Mouse (Mus musculus) brain, adult 10 weeks (tissue): Measurements from ENCODE around the gene Slx1b. TPM values are rescaled to one million over a fixed set of nuclear protein-coding genes. Genes with fewer than 3 reads are reported as not detected.

Experiments
- polyA plus RNA-seq: library from polyadenylated mRNA; stranded (reverse); fragments of 350-450 nt; fragmentation: Illumina TruSeq; extraction: RNeasy Lipid Tissue Mini Kit (QIAGEN cat#74804); gene quantifications from one replicate; pipeline ENCODE4 v1.2.3, GENCODE M21; 2015; ENCODE audit warnings: low read depth, low replicate concordance

Gene Slx1b
- 14.6 TPM for polyA plus RNA-seq

GRCm38 (mm10) chr7:126695631-126696207 lies at the start of gene Slx1b:
Gene Slx1b, minus strand, starts transcription at chr7:126695784.

GRCm38 (mm10) chr7:126707442-126708174 lies 12.0 kb upstream of the Slx1b start, which contains the start of gene Coro1a:
Gene Coro1a, minus strand, starts transcription at chr7:126707787.

GRCm38 (mm10) chr7:126695210-126695611 lies 373 bp downstream of the Slx1b start, which contains the start of gene Bola2:
Gene Bola2, plus strand, starts transcription at chr7:126695401.

GRCm38 (mm10) chr7:126676207-126676606 lies 19.4 kb downstream of the Slx1b start, which contains the start of gene Sult1a1:
Gene Sult1a1, minus strand, starts transcription at chr7:126676432.

GRCm38 (mm10) chr7:126649231-126650051 lies 46.1 kb downstream of the Slx1b start, which contains the start of gene Sgf29:
Gene Sgf29, plus strand, starts transcription at chr7:126649309.

Other genes starting within 250 kb of the Slx1b start
- gene Atp2a1, start 232.7 kb downstream of the Slx1b start, polyA plus RNA-seq, result 3.4 TPM
- 59.1 TPM for gene Sh2b1, start 220.4 kb downstream of the Slx1b start, polyA plus RNA-seq
- gene Tufm, start 208.4 kb downstream of the Slx1b start, polyA plus RNA-seq, result 89.6 TPM
- gene Atxn2l, start 192.3 kb downstream of the Slx1b start, polyA plus RNA-seq, result 90.7 TPM
- 135 TPM for gene Eif3c, start 129.4 kb downstream of the Slx1b start, polyA plus RNA-seq
- 0.80 TPM for gene Apobr, start 110.8 kb downstream of the Slx1b start, polyA plus RNA-seq
- gene Cln3, start 110.0 kb downstream of the Slx1b start, polyA plus RNA-seq, result 21.6 TPM
- gene Il27, start 100.8 kb downstream of the Slx1b start, polyA plus RNA-seq, result not detected
- 19.3 TPM for gene Nupr1, start 64.9 kb downstream of the Slx1b start, polyA plus RNA-seq
- 22.6 TPM for gene Sgf29, start 46.5 kb downstream of the Slx1b start, polyA plus RNA-seq
- 21.5 TPM for gene Sult1a1, start 19.4 kb downstream of the Slx1b start, polyA plus RNA-seq
- gene Bola2, start 383 bp downstream of the Slx1b start, polyA plus RNA-seq, result 64.2 TPM
- 136 TPM for gene Coro1a, start 12.0 kb upstream of the Slx1b start, polyA plus RNA-seq
- gene Mapk3, start 63.8 kb upstream of the Slx1b start, polyA plus RNA-seq, result 169 TPM
- gene Gdpd3, start 70.5 kb upstream of the Slx1b start, polyA plus RNA-seq, result 2.1 TPM
- gene Ypel3, start 81.2 kb upstream of the Slx1b start, polyA plus RNA-seq, result 387 TPM
- gene Tbx6, start 85.7 kb upstream of the Slx1b start, polyA plus RNA-seq, result 1.5 TPM
- gene Ppp4c, start 96.7 kb upstream of the Slx1b start, polyA plus RNA-seq, result 61.6 TPM
- 55.7 TPM for gene Fam57b, start 101.9 kb upstream of the Slx1b start, polyA plus RNA-seq
- gene 4930451I11Rik, start 135.9 kb upstream of the Slx1b start, polyA plus RNA-seq, result not detected
- gene Doc2a, start 151.6 kb upstream of the Slx1b start, polyA plus RNA-seq, result 32.7 TPM
- gene Hirip3, start 166.2 kb upstream of the Slx1b start, polyA plus RNA-seq, result 46.0 TPM
- 57.0 TPM for gene Ino80e, start 166.6 kb upstream of the Slx1b start, polyA plus RNA-seq
- 79.3 TPM for gene Taok2, start 188.9 kb upstream of the Slx1b start, polyA plus RNA-seq
- gene Tmem219, start 227.1 kb upstream of the Slx1b start, polyA plus RNA-seq, result 29.0 TPM
- gene Kctd13, start 233.1 kb upstream of the Slx1b start, polyA plus RNA-seq, result 159 TPM